Mouse (Mus musculus) stomach, embryonic 16.5 days (tissue): ENCODE measurements around the gene Rtl1. TPM values are rescaled to one million over a fixed set of nuclear protein-coding genes. Genes with fewer than 3 reads are reported as not detected.

ENCODE experiments used
- ATAC-seq: fragments of 200-750 bp; cut with Nextera tagmentation; 2 replicates; pipeline ENCODE4 v1.8.0; 2017; ENCODE audit warnings: moderate number of reproducible peaks, moderate TSS enrichment; ENCODE audit not compliant: insufficient read depth, low FRiP score
- H3K27ac ChIP-seq: fragments of 300-500 bp; sonication (generic); 2 replicates; pipeline ENCODE4 v1.5.1; 2014; ENCODE audit warnings: low read length
- H3K27me3 ChIP-seq: fragments of 300-500 bp; sonication (generic); 2 replicates; pipeline ENCODE4 v1.6.1; 2014; ENCODE audit warnings: low read length, control low read depth, mixed read lengths; ENCODE audit not compliant: control insufficient read depth, insufficient read depth
- H3K36me3 ChIP-seq: fragments of 300-500 bp; sonication (generic); 2 replicates; pipeline ENCODE4 v1.6.1; 2014; ENCODE audit warnings: low read length; ENCODE audit not compliant: control insufficient read depth, insufficient read depth
- H3K4me1 ChIP-seq: fragments of 300-500 bp; sonication (generic); 2 replicates; pipeline ENCODE4 v1.6.1; 2014; ENCODE audit warnings: low read length, control low read depth, mixed read lengths; ENCODE audit not compliant: control insufficient read depth, insufficient read depth
- H3K4me2 ChIP-seq: fragments of 300-500 bp; sonication (generic); 2 replicates; pipeline ENCODE4 v1.6.1; 2014; ENCODE audit warnings: low read depth, low read length, mixed read lengths
- H3K4me3 ChIP-seq: fragments of 300-500 bp; sonication (generic); replicated peaks from 2 replicates; pipeline ENCODE4 v1.5.1; 2014; ENCODE audit warnings: mild to moderate bottlenecking, low read length
- H3K9ac ChIP-seq: fragments of 300-500 bp; sonication (generic); 2 replicates; pipeline ENCODE4 v1.6.1; 2014; ENCODE audit warnings: low read length
- H3K9me3 ChIP-seq: fragments of 300-500 bp; sonication (generic); replicated peaks from 2 replicates; pipeline ENCODE4 v1.6.1; 2016; ENCODE audit warnings: low read length, control low read depth; ENCODE audit not compliant: control insufficient read depth
- WGBS: fragments of 180-500 bp; shearing (Covaris S2); extraction: QIAGEN DNeasy Blood & Tissue Kit; methylation state at CpG from one replicate; pipeline ENCODE4 v1.1.7; 2014; 5-methylcytosine and 5-hydroxymethylcytosine counted together
- polyA plus RNA-seq: library from polyadenylated mRNA; unstranded; fragments of >200 nt; fragmentation: Nextera tagmentation; extraction: Ambion mirVana; gene quantifications from 2 replicates; pipeline ENCODE4 v1.2.1, GENCODE M21; 2015

Rtl1 gene
- 1.3 and 2.3 TPM in 2 replicates for polyA plus RNA-seq

DNA sequence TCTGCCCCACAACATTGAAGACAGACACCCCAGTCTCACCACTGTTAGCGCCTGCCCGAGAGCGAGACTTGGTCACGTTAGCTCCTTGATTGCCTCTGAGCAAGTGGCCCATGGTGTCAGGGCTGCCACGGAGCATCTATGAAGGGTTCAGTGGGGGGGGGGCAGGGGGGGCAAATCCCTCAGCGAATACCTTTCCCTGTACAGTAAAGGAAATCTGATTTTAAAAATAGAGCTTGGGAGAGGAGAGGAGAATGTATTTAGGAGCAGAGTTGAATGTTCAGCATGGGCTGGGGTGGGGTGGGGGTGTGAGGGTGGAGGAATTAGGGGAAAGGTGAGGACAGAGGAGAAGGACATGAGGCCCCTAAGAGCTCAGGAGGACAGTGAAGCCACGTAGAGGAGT is at the start of gene Rtl1:
Gene Rtl1, minus strand, starts transcription at position 101 of the 400 bp plus-strand sequence.
- 87% methylated on average over 7 of the region's 7 CpGs for WGBS
- no peak within 1 kb of the TSS for H3K4me3 ChIP-seq
- no peak within 1 kb of the TSS for H3K9ac ChIP-seq
- H3K9me3 ChIP-seq, result no peaks in the 10 kb centered on the region
- peaks cover 11% of the 10 kb centered on the region for H3K4me1 ChIP-seq
- H3K27ac ChIP-seq, result no peak within 1 kb of the TSS
- 0 out of 2 replicates have a peak, but pooled peaks cover 4% of the 10 kb centered on the region for H3K36me3 ChIP-seq
- ATAC-seq, result no peak
- H3K27me3 ChIP-seq, result no peaks in the 10 kb centered on the region
- no peak within 1 kb of the TSS for H3K4me2 ChIP-seq

DNA sequence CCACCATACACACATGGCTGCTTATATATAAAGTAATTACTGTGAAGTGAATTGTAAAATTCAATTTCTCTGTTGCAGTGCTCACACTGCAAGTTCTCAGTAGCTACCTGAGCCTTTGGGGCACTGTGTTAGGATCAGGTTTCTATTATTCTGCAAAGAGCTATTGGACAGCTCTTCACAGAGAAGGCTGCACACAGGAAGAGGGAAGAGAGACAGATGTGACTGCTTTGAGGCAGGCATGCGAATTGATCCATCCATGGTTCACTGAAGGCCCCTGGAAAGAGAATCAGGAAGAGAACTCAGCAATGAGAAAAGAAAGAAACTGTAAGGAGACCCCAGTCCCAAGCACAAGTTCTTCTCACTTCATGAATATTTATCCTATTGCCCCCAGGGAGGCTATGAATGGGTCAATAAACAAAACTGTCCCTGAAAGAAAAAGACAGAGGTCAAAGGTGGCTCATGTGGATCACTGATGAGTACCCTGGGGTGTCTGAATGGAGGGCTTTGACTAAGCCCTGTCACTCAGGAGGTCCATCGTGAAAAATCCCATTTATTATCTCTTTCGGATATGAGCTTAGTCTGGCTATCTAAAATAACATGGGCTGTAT is 40.5 kb upstream of the Rtl1 start:
- 62% methylated on average over 3 of the region's 3 CpGs for WGBS
- ATAC-seq, result no peak
- H3K36me3 ChIP-seq, result no peaks in the 10 kb centered on the region
- no peak overlapping the region for H3K27ac ChIP-seq
- H3K4me3 ChIP-seq, result no peak overlapping the region
- no peaks in the 10 kb centered on the region for H3K27me3 ChIP-seq
- H3K9ac ChIP-seq, result no peak overlapping the region
- H3K4me1 ChIP-seq, result no peaks in the 10 kb centered on the region
- no peak overlapping the region for H3K4me2 ChIP-seq
- H3K9me3 ChIP-seq, result no peaks in the 10 kb centered on the region

DNA sequence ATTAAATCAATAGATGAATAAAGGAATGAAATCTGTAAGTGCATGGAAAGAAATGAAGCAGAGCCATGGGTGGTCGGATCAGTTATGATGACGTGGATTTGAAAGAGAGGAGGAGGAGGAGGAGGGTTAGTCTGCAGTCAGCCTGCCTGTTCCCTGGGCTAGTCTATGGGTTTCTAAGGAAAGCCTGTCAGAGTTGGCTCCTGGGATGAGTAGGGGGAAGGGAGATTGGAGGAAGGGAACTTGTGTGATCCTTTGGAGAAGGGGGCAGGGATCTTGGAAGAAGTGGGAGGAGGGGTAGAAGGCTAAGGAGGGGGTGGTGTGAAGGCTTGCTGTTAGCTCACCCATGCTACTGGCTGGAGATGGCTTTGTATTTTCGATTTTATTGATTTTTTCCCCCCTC is 31.9 kb upstream of the Rtl1 start:
- no peak overlapping the region for H3K27ac ChIP-seq
- H3K4me1 ChIP-seq, result no peaks in the 10 kb centered on the region
- no peaks in the 10 kb centered on the region for H3K9me3 ChIP-seq
- ATAC-seq, result no peak
- 45% methylated on average over 3 of the region's 3 CpGs for WGBS
- no peak overlapping the region for H3K4me3 ChIP-seq
- H3K36me3 ChIP-seq, result peaks cover 2% of the 10 kb centered on the region; the same call in 1 of the 2 replicates
- no peak overlapping the region for H3K9ac ChIP-seq
- H3K4me2 ChIP-seq, result no peak overlapping the region
- H3K27me3 ChIP-seq, result no peaks in the 10 kb centered on the region

DNA sequence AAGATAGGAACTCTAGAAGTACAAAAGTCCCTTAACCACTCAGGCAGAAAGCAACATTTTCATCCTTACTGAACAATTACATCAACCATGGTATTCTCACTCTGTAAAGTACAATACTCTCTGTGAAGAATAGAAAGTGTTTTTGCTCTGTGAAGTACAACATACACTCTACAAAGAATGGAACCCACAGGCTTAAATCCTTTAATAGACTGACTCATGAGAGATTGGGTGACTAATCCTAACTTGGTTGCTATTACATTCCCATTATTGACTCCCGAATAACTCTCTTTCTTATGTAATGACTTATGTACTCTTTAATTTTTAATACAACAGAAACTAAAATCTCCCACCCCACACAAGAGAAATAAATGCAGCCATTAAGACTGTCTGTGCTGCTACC is 28.8 kb upstream of the Rtl1 start:
- no peak for ATAC-seq
- no peaks in the 10 kb centered on the region for H3K27me3 ChIP-seq
- WGBS, result 80% methylated on average over 1 of the region's 1 CpGs
- H3K4me1 ChIP-seq, result no peaks in the 10 kb centered on the region
- H3K9me3 ChIP-seq, result no peaks in the 10 kb centered on the region
- H3K9ac ChIP-seq, result no peak overlapping the region
- no peak overlapping the region for H3K4me2 ChIP-seq
- H3K36me3 ChIP-seq, result peaks cover 2% of the 10 kb centered on the region; the same call in 1 of the 2 replicates
- H3K27ac ChIP-seq, result no peak overlapping the region
- H3K4me3 ChIP-seq, result no peak overlapping the region

DNA sequence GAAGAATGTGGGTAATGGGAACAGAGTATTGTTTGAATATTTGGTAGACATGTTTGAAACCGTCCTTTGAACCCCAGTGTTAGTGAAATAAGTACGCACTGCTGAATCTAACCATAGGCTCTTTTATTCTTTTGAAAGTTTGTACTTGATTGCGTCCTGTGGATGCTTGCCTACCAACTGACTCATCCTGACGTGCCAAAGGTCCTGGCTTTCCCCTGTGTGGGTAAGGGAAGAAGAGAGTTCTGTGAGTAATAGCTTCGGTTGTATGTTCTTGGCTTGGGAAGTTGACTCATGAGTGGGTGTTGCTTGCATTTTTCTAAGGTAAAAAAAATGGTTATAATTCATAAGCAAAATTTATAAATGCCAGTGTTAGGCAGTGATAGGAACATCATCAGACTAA is 26.8 kb upstream of the Rtl1 start:
- no peak overlapping the region for H3K27ac ChIP-seq
- H3K4me3 ChIP-seq, result no peak overlapping the region
- no peaks in the 10 kb centered on the region for H3K27me3 ChIP-seq
- H3K4me1 ChIP-seq, result no peaks in the 10 kb centered on the region
- 73% methylated on average over 5 of the region's 5 CpGs for WGBS
- no peak overlapping the region for H3K4me2 ChIP-seq
- no peaks in the 10 kb centered on the region for H3K9me3 ChIP-seq
- no peak for ATAC-seq
- peaks cover 2% of the 10 kb centered on the region; the same call in 1 of the 2 replicates for H3K36me3 ChIP-seq
- no peak overlapping the region for H3K9ac ChIP-seq

DNA sequence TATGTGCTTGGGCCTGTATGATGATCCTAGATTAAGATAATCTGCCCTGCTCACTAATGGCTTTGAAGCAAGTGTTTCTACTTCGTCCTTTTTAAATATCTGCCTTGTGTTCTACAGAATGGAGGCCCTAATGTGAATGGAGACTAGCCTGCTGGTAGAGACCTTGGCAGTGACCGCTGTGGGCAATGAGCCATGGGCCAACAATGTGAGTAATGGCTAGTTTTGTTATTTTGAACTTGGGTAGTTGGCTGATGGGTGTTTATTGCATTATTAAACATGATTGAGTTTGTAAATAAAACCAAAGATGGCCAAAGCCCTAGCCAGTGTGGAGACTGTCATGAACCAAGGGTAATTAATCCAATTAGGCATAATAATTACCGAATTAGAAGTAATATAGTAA is 20.1 kb upstream of the Rtl1 start:
- H3K4me1 ChIP-seq, result no peaks in the 10 kb centered on the region
- no peak overlapping the region for H3K9ac ChIP-seq
- ATAC-seq, result no peak
- H3K4me3 ChIP-seq, result no peak overlapping the region
- no peak overlapping the region for H3K4me2 ChIP-seq
- no peak overlapping the region for H3K27ac ChIP-seq
- WGBS, result 84% methylated on average over 3 of the region's 3 CpGs
- H3K36me3 ChIP-seq, result 0 out of 2 replicates have a peak, but pooled peaks cover 2% of the 10 kb centered on the region
- H3K9me3 ChIP-seq, result no peaks in the 10 kb centered on the region
- H3K27me3 ChIP-seq, result no peaks in the 10 kb centered on the region

DNA sequence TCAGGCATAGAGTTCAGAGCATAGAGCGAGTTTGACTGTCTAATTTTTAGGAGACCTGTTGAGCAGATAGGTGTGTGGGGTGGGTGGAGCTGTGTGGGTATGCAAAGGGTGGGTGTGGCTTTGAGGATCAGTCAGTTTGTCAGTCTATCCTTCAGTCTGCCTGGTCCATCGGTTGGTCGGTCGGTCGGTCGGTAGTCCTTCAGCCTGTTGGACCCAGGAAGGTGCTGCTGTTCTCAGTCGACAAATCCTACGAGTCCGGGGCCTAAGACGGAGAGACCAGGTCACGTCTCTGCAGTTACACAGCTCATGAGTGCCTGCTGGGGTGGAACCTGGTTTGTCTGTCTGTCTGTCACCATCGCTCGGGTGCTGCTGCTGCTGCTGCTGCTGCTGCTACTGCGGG is 17.9 kb upstream of the Rtl1 start:
- Histone ChIP-seq H3K4me1 (no peaks in the 10 kb centered on the region), H3K4me3 (no peak overlapping the region), H3K4me2 (no peak overlapping the region), H3K36me3 (0 out of 2 replicates have a peak, but pooled peaks cover 2% of the 10 kb centered on the region), H3K27me3 (no peaks in the 10 kb centered on the region), H3K27ac (no peak overlapping the region), H3K9ac (no peak overlapping the region), H3K9me3 (no peaks in the 10 kb centered on the region)
- WGBS, result 85% methylated on average over 14 of the region's 14 CpGs
- ATAC-seq, result no peak

DNA sequence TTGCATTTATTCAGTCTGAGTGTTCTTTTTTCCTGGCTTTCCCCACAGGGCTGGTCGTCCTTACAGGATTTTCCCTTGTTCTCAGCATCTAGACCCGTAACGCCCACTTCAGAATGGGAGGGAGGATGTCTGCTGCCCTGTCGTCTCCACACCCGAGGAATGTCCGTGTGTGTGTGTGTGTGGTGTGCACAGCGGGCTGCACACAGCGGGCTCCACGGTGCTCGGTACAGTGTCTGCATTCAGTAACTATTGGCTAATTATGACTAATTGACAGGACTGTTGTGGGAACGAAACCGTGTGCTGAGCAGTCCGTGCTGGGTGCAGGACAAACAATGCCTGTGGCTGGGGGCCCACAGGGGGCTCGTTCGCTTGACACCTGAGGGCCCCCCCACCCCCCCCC is 17.0 kb upstream of the Rtl1 start:
- H3K27me3 ChIP-seq, result no peaks in the 10 kb centered on the region
- 45% methylated on average over 15 of the region's 15 CpGs for WGBS
- no peaks in the 10 kb centered on the region for H3K4me1 ChIP-seq
- H3K9ac ChIP-seq, result no peak overlapping the region
- H3K36me3 ChIP-seq, result 0 out of 2 replicates have a peak, but pooled peaks cover 2% of the 10 kb centered on the region
- no peak overlapping the region for H3K4me2 ChIP-seq
- peak overlapping the region; percentile 43 for H3K27ac ChIP-seq
- no peak overlapping the region for H3K4me3 ChIP-seq
- H3K9me3 ChIP-seq, result no peaks in the 10 kb centered on the region
- peak; percentile 12; the same call in 1 of the 2 replicates for ATAC-seq

DNA sequence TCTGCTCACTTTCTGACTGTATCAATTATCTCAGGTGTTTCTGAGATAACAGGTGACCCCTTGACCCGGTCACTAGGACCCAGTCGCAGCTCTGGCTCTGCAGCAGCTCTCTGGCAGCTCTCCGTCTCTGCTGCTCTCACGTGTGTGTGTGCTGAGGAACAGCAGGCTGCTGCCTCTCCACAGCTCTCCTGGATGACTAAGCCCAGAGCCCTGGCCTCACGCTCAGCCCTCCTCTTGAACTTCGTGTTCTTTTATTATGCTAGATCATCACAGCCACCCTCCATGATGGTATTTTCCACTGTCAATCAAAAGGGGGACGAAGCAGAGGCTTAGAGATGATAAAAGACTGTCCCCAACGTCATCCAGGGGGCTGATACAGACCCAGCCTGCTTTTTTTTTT is 15.2 kb upstream of the Rtl1 start:
- Histone ChIP-seq H3K4me2 (no peak overlapping the region), H3K4me3 (no peak overlapping the region), H3K9me3 (no peaks in the 10 kb centered on the region), H3K36me3 (peaks cover 8% of the 10 kb centered on the region; the same call in 1 of the 2 replicates), H3K4me1 (no peaks in the 10 kb centered on the region), H3K9ac (no peak overlapping the region), H3K27ac (no peak overlapping the region), H3K27me3 (no peaks in the 10 kb centered on the region)
- ATAC-seq, result no peak
- 57% methylated on average over 8 of the region's 8 CpGs for WGBS
